8 mouse cellular contexts compared by ENCODE assay signal in genomic region chr14:118922251-118922650, GRCm38 (mm10). TPM values are rescaled to one million over a fixed set of nuclear protein-coding genes. Genes with fewer than 3 reads are reported as not detected.
DNase-seq lines count a peak whose midpoint lies in the region; ATAC-seq lines count a peak whose summit lies in the region.

No protein-coding gene starts in this region.

- peaks cover 43% of the 10 kb centered on the region for H3K4me1 ChIP-seq in limb, embryonic 13.5 days
- H3K4me1 ChIP-seq in stomach, embryonic 14.5 days (ENCODE audit: control insufficient read depth, insufficient read depth, low read length), result peaks cover 34% of the 10 kb centered on the region

- H3K4me3 ChIP-seq in limb, embryonic 13.5 days, result peak overlapping the region; percentile 75
- peak overlapping the region; percentile 34 for H3K4me3 ChIP-seq in stomach, embryonic 14.5 days (ENCODE audit: low read depth, low read length)

- WGBS in limb, embryonic 13.5 days, result 18% methylated on average over 22 of the region's 22 CpGs
- WGBS in stomach, embryonic 14.5 days, result 26% methylated on average over 22 of the region's 22 CpGs

- peaks cover 40% of the 10 kb centered on the region for H3K36me3 ChIP-seq in limb, embryonic 13.5 days
- H3K36me3 ChIP-seq in stomach, embryonic 14.5 days (ENCODE audit: control insufficient read depth, insufficient read depth, low read length), result peaks cover 2% of the 10 kb centered on the region; the same call in 1 of the 2 replicates

- DNase-seq in embryo, embryonic 10.5 days (ENCODE audit: low spot score), result peak; percentile 14
- DNase-seq in embryo, embryonic 10 days (ENCODE audit: low spot score), result no peak
- DNase-seq in right cerebral cortex, postnatal 25 days, result peak; percentile 21
- DNase-seq in right cerebral cortex, postnatal 14 days, result no peak
- no peak for DNase-seq in layer of hippocampus, postnatal 14 days (ENCODE audit: low spot score in 2 of 2)

- H3K27ac ChIP-seq in limb, embryonic 13.5 days, result no peak overlapping the region
- no peak overlapping the region for H3K27ac ChIP-seq in stomach, embryonic 14.5 days (ENCODE audit: low read length)

- no peak for ATAC-seq in limb, embryonic 13.5 days (ENCODE audit: low FRiP score, low read depth)
- ATAC-seq in stomach, embryonic 14.5 days (ENCODE audit: insufficient number of reproducible peaks, insufficient read depth, low FRiP score, low read depth), result no peak
- no peak for ATAC-seq in inflammation-experienced regulatory T-cells, adult 6 months

- H3K27me3 ChIP-seq in limb, embryonic 13.5 days, result peaks cover 13% of the 10 kb centered on the region
- H3K27me3 ChIP-seq in stomach, embryonic 14.5 days (ENCODE audit: control insufficient read depth, insufficient read depth, low read length), result no peaks in the 10 kb centered on the region

- H3K9me3 ChIP-seq in limb, embryonic 13.5 days, result no peaks in the 10 kb centered on the region
- no peaks in the 10 kb centered on the region for H3K9me3 ChIP-seq in stomach, embryonic 14.5 days (ENCODE audit: control insufficient read depth, low read depth, low read length)

- H3K9ac ChIP-seq in limb, embryonic 13.5 days, result peak overlapping the region; percentile 65
- H3K9ac ChIP-seq in stomach, embryonic 14.5 days (replicated peaks; ENCODE audit: low read depth, low read length), result peak overlapping the region; percentile 26

- H3K4me2 ChIP-seq in limb, embryonic 13.5 days (replicated peaks), result peak overlapping the region; percentile 90
- H3K4me2 ChIP-seq in stomach, embryonic 14.5 days (replicated peaks; ENCODE audit: low read depth, low read length), result peak overlapping the region; percentile 62

RNA-seq across cellular contexts. Expression of gene Dzip1, which starts 3.0 kb away (rescaled TPM):
- 31.5 and 31.9 TPM in 2 replicates for polyA plus RNA-seq in limb, embryonic 13.5 days (2015; fragmentation: Nextera tagmentation; extraction: Ambion mirVana)
- polyA plus RNA-seq in stomach, embryonic 14.5 days (2014; fragmentation: Nextera tagmentation; extraction: Ambion mirVana), result 26.8 and 27.3 TPM in 2 replicates
- total RNA-seq in layer of hippocampus, postnatal 14 days (2021), result 100 to 1,000 TPM in 1 of 2 experiments, 10 to 100 TPM in 1; 92.5 to 103 TPM
- polyA plus RNA-seq in inflammation-experienced regulatory T-cells, adult 6 months (2017; shearing (Covaris generic)), result 10 to 100 TPM in 2 of 3 experiments, 1 to 10 TPM in 1; 5.0 to 17.5 (median 11.8) TPM

RNA-seq across cellular contexts. Expression of gene Dnajc3, which starts 15.5 kb away (rescaled TPM):
- polyA plus RNA-seq in limb, embryonic 13.5 days (2015; fragmentation: Nextera tagmentation; extraction: Ambion mirVana), result 28.4 and 32.9 TPM in 2 replicates
- polyA plus RNA-seq in stomach, embryonic 14.5 days (2014; fragmentation: Nextera tagmentation; extraction: Ambion mirVana), result 35.7 and 43.9 TPM in 2 replicates
- total RNA-seq in layer of hippocampus, postnatal 14 days (2021), result 10 to 100 TPM; 35.1 to 39.3 TPM
- 10 to 100 TPM; 39.4 to 48.4 (median 39.7) TPM for polyA plus RNA-seq in inflammation-experienced regulatory T-cells, adult 6 months (2017; shearing (Covaris generic))

Comparison
In these comparisons a context has a peak if more than half of its experiments do, and no peak if none do; other contexts are left out.
1. DNase-seq: peak in embryo, embryonic 10.5 days (single experiment) and right cerebral cortex, postnatal 25 days (single experiment); none in embryo, embryonic 10 days (single experiment), right cerebral cortex, postnatal 14 days (single experiment) and layer of hippocampus, postnatal 14 days (0 of 2).